Mouse (Mus musculus) lung, postnatal 0 days (tissue): ENCODE results near the gene Mad1l1. TPM values are rescaled to one million over a fixed set of nuclear protein-coding genes. Genes with fewer than 3 reads are reported as not detected.

Source experiments
- ATAC-seq: fragments of 200-750 bp; cut with Nextera tagmentation; 2 replicates; pipeline ENCODE4 v1.8.0; 2017; ENCODE audit warnings: moderate library complexity
- DNase-seq: peaks from one replicate; pipeline ENCODE4 v3.0.0-alpha.2; 2016; ENCODE audit warnings: low spot score
- H3K27ac ChIP-seq: fragments of 300-500 bp; sonication (generic); 2 replicates; pipeline ENCODE4 v1.5.1; 2014; ENCODE audit warnings: antibody characterized with exemption, mild to moderate bottlenecking, low read length, mixed read lengths
- H3K27me3 ChIP-seq: fragments of 300-500 bp; sonication (generic); replicated peaks from 2 replicates; pipeline ENCODE4 v1.6.1; 2014; ENCODE audit warnings: low read length, mixed read lengths; ENCODE audit not compliant: insufficient read depth
- H3K36me3 ChIP-seq: fragments of 300-500 bp; sonication (generic); 2 replicates; pipeline ENCODE4 v1.6.1; 2014; ENCODE audit warnings: low read length, mixed read lengths; ENCODE audit not compliant: insufficient read depth
- H3K4me1 ChIP-seq: fragments of 300-500 bp; sonication (generic); 2 replicates; pipeline ENCODE4 v1.6.1; 2014; ENCODE audit warnings: antibody characterized with exemption, low read depth, low read length, mixed read lengths; ENCODE audit not compliant: insufficient read depth
- H3K4me2 ChIP-seq: fragments of 300-500 bp; sonication (generic); replicated peaks from 2 replicates; pipeline ENCODE4 v1.6.1; 2014; ENCODE audit warnings: low read depth, mild to moderate bottlenecking, low read length, moderate library complexity, mixed read lengths
- H3K4me3 ChIP-seq: fragments of 300-500 bp; sonication (generic); 2 replicates; pipeline ENCODE4 v1.5.1; 2014; ENCODE audit warnings: low read depth, low read length
- H3K9ac ChIP-seq: fragments of 300-500 bp; sonication (generic); replicated peaks from 2 replicates; pipeline ENCODE4 v1.6.1; 2014; ENCODE audit warnings: low read depth, mild to moderate bottlenecking
- H3K9me3 ChIP-seq: fragments of 300-500 bp; sonication (generic); 2 replicates; pipeline ENCODE4 v1.6.1; 2016; ENCODE audit warnings: low read length, mixed read lengths
- CTCF ChIP-seq: IDR thresholded peaks from 2 replicates; pipeline ENCODE4 v1.5.1; 2016; ENCODE audit warnings: antibody characterized with exemption, mild to moderate bottlenecking
- EP300 ChIP-seq: IDR thresholded peaks from 2 replicates; pipeline ENCODE4 v1.6.1; 2016; ENCODE audit warnings: antibody characterized with exemption, mild to moderate bottlenecking, control low read depth
- WGBS: fragments of 180-500 bp; shearing (Covaris S2); extraction: QIAGEN DNeasy Blood & Tissue Kit; methylation state at CpG from one replicate; pipeline ENCODE4 v1.1.7; 2014; 5-methylcytosine and 5-hydroxymethylcytosine counted together
- polyA plus RNA-seq: library from polyadenylated mRNA; unstranded; fragments of >200 nt; fragmentation: Nextera tagmentation; extraction: Ambion mirVana; gene quantifications from 2 replicates; pipeline ENCODE4 v1.2.1, GENCODE M21; 2015

Gene Mad1l1
- polyA plus RNA-seq, 1 experiment from 2014 or later = 18.4 TPM

DNA sequence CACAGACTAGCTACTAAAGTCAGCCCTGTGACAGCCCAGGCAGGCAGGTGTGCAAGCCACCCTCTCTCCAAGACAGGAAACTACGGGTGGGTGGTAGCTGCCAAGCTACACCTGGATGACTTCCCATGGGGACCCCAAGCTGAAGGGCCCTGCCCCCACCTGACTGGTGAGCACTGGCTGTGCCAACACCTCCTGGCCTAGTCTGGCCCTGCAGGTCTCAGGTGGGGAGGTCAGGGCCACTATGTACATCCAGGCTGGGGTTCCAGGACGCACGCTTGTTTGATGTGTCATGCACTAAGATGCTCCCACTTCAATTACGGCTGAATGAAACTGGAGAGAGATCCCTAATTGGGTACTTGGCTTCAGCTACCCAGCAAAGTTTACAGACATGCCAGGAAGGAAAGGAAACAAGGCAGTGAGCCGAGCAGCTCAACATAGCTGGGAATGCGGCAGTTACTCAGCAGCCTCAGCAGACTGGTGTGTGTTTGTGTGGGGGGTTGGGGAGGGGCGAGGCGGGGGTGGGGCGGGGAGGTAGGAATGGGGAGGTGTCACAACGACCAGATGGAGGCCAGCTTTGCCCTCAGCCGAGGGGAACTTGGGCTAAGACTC is 239.0 kb downstream of the Mad1l1 start:
- H3K27ac ChIP-seq = no peak overlapping the region
- H3K9ac ChIP-seq = no peak overlapping the region
- ATAC-seq (no peak), DNase-seq (peak; percentile 16)
- H3K36me3 ChIP-seq = 0 out of 2 replicates have a peak, but pooled peaks cover 6% of the 10 kb centered on the region
- H3K9me3 ChIP-seq = no peaks in the 10 kb centered on the region
- no peak overlapping the region for H3K4me3 ChIP-seq
- WGBS = 53% methylated on average over 7 of the region's 11 CpGs
- no peak overlapping the region for H3K4me2 ChIP-seq
- H3K27me3 ChIP-seq = no peaks in the 10 kb centered on the region
- TF ChIP-seq CTCF (no peak), EP300 (no peak)
- no peaks in the 10 kb centered on the region for H3K4me1 ChIP-seq

DNA sequence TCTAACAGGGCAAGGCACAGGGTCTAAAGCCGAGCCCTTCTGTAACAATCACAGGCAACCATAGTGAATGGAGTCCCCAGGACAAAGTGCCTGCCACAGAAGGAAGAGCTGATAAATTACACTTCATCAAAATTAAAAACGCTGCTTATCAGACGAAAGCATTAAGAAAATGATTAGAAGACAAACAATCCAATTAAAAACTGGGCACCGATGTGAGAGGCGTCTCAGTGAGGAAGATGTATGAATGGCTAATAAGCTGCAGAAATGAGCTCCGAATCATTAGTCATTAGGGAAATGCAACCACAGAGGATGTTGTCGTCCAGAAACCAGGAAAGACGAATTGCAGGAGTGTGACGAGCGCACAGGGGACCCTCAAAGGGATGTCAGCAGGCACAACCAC is 240.3 kb downstream of the Mad1l1 start:
- TF ChIP-seq EP300 = no peak
- no peak for TF ChIP-seq CTCF
- WGBS = 80% methylated on average over 10 of the region's 10 CpGs
- no peak for ATAC-seq
- H3K36me3 ChIP-seq = 0 out of 2 replicates have a peak, but pooled peaks cover 6% of the 10 kb centered on the region
- no peak for DNase-seq
- no peak overlapping the region for H3K4me2 ChIP-seq
- no peaks in the 10 kb centered on the region for H3K27me3 ChIP-seq
- H3K27ac ChIP-seq = no peak overlapping the region
- no peaks in the 10 kb centered on the region for H3K4me1 ChIP-seq
- H3K9ac ChIP-seq = no peak overlapping the region
- no peaks in the 10 kb centered on the region for H3K9me3 ChIP-seq
- H3K4me3 ChIP-seq = no peak overlapping the region

DNA sequence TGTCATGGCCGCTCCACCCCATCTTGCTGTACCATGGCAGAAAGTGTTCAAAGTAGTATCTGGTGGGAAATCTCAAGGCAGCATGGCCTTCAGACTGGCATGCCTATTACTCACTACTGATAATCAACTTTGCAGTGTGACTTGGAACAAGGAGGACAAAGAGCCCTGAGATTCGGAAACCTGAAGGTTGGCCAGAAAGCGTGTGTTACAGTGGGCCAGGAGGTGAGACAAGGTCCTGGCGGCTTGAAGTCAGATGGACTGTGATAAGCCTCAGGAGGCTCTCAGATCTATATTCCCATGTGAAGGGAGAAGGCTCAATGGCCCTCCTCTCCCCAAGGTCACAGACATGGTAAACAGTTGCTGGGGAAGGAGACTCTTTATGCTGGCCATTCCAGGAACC is 241.8 kb downstream of the Mad1l1 start:
- ATAC-seq = no peak
- TF ChIP-seq CTCF = no peak
- TF ChIP-seq EP300 = no peak
- Histone ChIP-seq H3K27ac (no peak overlapping the region), H3K9ac (no peak overlapping the region), H3K4me3 (no peak overlapping the region), H3K27me3 (no peaks in the 10 kb centered on the region), H3K4me2 (no peak overlapping the region), H3K4me1 (no peaks in the 10 kb centered on the region), H3K36me3 (0 out of 2 replicates have a peak, but pooled peaks cover 6% of the 10 kb centered on the region), H3K9me3 (no peaks in the 10 kb centered on the region)
- no peak for DNase-seq
- whole genome bisulfite sequencing = 95% methylated on average over 4 of the region's 4 CpGs

DNA sequence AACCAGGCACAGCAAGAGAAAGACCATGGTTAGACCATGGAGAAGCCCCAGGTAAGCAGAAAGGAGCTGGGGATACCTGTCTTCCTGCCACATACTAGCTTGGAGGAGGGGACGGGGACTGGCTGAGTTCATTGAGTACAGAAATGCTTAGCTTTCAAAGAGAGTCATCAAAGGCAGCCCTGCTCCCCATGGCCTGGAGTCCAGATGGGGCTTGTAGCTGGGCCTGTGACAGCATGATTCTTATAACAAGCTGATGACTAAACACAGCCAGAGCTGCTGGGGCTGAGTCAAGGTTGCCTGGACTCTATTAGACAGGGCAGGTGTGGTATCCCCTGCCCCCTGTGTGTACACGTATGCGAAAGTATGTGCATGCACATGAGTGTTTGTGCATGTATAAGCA is 242.9 kb downstream of the Mad1l1 start:
- Histone ChIP-seq H3K4me1 (no peaks in the 10 kb centered on the region), H3K36me3 (0 out of 2 replicates have a peak, but pooled peaks cover 6% of the 10 kb centered on the region), H3K4me3 (no peak overlapping the region), H3K27me3 (no peaks in the 10 kb centered on the region), H3K9ac (no peak overlapping the region), H3K4me2 (no peak overlapping the region), H3K27ac (no peak overlapping the region), H3K9me3 (no peaks in the 10 kb centered on the region)
- ATAC-seq = no peak
- no peak for DNase-seq
- TF ChIP-seq CTCF = no peak
- no peak for TF ChIP-seq EP300
- 87% methylated on average over 3 of the region's 3 CpGs for WGBS

DNA sequence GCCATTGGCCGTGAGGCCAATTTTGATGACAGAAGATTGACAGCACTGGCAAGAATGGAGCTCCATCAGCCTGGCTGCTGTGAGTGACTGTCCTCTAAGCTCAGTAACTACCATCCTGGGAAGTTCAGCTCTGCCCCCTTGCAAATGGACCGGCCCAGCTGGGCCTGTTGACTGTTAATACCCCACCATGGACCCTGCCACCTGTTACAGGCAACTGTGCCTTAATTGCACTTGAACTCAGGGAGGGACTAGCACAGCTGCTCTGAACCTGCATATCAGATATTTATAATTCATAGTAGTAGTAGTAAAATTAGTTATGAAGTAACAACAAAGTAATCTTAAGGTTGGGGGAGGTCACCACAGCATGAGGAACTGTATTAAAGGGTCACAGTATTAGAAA is 244.9 kb downstream of the Mad1l1 start:
- Histone ChIP-seq H3K9me3 (no peaks in the 10 kb centered on the region), H3K4me3 (no peak overlapping the region), H3K27ac (no peak overlapping the region), H3K4me2 (no peak overlapping the region), H3K4me1 (no peaks in the 10 kb centered on the region), H3K9ac (no peak overlapping the region), H3K27me3 (no peaks in the 10 kb centered on the region), H3K36me3 (0 out of 2 replicates have a peak, but pooled peaks cover 6% of the 10 kb centered on the region)
- TF ChIP-seq EP300 (no peak), CTCF (no peak)
- ATAC-seq = no peak
- DNase-seq = no peak
- WGBS = 91% methylated on average over 2 of the region's 2 CpGs

DNA sequence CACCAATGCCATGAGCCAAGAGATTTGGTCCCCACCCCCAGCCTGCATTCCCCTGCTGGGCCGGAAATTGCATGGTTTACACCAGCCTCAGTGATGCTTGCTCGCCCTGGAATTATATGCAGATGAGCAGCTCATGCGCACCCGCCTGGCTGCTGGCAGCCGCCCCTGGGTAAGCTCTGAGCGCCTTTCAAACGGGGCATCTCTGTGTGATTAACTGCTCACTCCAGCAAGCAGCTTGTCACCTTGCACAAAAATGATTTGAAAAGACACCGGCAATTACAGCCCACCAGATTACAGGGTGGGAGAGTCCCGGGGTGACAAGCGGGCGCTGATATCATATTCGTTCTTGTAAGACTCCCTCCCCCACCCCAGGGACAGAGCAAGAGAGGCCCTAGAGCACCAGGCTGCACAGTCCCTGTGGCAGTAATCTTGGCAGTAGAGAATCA is 247.7 kb downstream of the Mad1l1 start:
- DNase-seq (no peak), ATAC-seq (no peak)
- Histone ChIP-seq H3K9me3 (no peaks in the 10 kb centered on the region), H3K4me3 (no peak overlapping the region), H3K4me2 (no peak overlapping the region), H3K27me3 (no peaks in the 10 kb centered on the region), H3K27ac (no peak overlapping the region), H3K36me3 (0 out of 2 replicates have a peak, but pooled peaks cover 6% of the 10 kb centered on the region), H3K9ac (no peak overlapping the region), H3K4me1 (no peaks in the 10 kb centered on the region)
- TF ChIP-seq EP300 = no peak
- WGBS = 66% methylated on average over 12 of the region's 12 CpGs
